Mouse (Mus musculus) forebrain, embryonic 13.5 days (tissue): ENCODE results near the gene Bcam. TPM values are rescaled to one million over a fixed set of nuclear protein-coding genes. Genes with fewer than 3 reads are reported as not detected.

Source experiments
- ATAC-seq: fragments of 200-750 bp; cut with Nextera tagmentation; 2 replicates; pipeline ENCODE4 v1.8.0; 2017
- H3K27ac ChIP-seq: fragments of 300-500 bp; sonication (generic); 2 replicates; pipeline ENCODE4 v1.5.1; 2015; ENCODE audit warnings: inconsistent platforms, mild to moderate bottlenecking, moderate library complexity
- H3K27me3 ChIP-seq: fragments of 300-500 bp; sonication (generic); 2 replicates; pipeline ENCODE4 v1.6.1; 2015; ENCODE audit warnings: mild to moderate bottlenecking, inconsistent platforms
- H3K36me3 ChIP-seq: fragments of 300-500 bp; sonication (generic); 2 replicates; pipeline ENCODE4 v1.6.1; 2015; ENCODE audit warnings: mild to moderate bottlenecking, inconsistent platforms; ENCODE audit not compliant: poor library complexity, severe bottlenecking
- H3K4me1 ChIP-seq: fragments of 300-500 bp; sonication (generic); 2 replicates; pipeline ENCODE4 v1.6.1; 2015; ENCODE audit warnings: inconsistent platforms
- H3K4me2 ChIP-seq: fragments of 300-500 bp; sonication (generic); 2 replicates; pipeline ENCODE4 v1.6.1; 2015; ENCODE audit warnings: inconsistent platforms, mild to moderate bottlenecking, moderate library complexity
- H3K4me3 ChIP-seq: fragments of 300-500 bp; sonication (generic); 2 replicates; pipeline ENCODE4 v1.5.1; 2015; ENCODE audit warnings: mild to moderate bottlenecking, inconsistent platforms
- H3K9ac ChIP-seq: fragments of 300-500 bp; sonication (generic); 2 replicates; pipeline ENCODE4 v1.6.1; 2015; ENCODE audit warnings: mild to moderate bottlenecking, inconsistent platforms
- H3K9me3 ChIP-seq: fragments of 300-500 bp; sonication (generic); replicated peaks from 2 replicates; pipeline ENCODE4 v1.6.1; 2016; ENCODE audit warnings: inconsistent platforms
- WGBS: fragments of 180-500 bp; shearing (Covaris S2); methylation state at CpG from one replicate; pipeline ENCODE4 v1.1.7; 2015; 5-methylcytosine and 5-hydroxymethylcytosine counted together
- polyA plus RNA-seq: library from polyadenylated mRNA; unstranded; fragments of >200 nt; fragmentation: Nextera tagmentation; extraction: Ambion mirVana; gene quantifications from 2 replicates; pipeline ENCODE4 v1.2.1, GENCODE M21; 2015

Gene Bcam
- polyA plus RNA-seq: 4.4 and 5.7 TPM in 2 replicates

GRCm38 (mm10) chr7:19770984-19771391 lies at the start of gene Bcam:
Gene Bcam, minus strand, starts transcription at chr7:19771016.
- 5% methylated on average over 9 of the region's 9 CpGs for WGBS
- H3K4me3 ChIP-seq: peak within 1 kb of the TSS; percentile 37
- peaks cover 44% of the 10 kb centered on the region for H3K27me3 ChIP-seq

DNA sequence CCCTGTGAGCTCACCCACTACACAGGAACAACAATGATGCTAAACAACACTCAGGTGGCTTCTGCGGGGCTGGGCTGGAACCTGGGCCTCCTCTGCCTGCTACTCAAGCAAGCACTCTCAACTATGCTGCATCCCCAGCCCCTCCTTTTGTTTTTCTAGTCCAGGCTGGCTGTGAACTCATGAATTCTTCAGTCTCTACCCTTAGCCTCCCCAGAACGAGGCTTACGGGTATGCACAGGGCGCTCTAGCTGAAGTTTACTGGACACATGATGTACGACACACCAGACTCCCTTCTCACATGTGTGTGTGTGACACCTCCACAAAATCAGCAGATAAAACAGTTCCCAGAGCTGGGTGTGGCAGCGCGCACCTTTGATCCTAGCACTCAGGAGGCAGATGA lies 48.1 kb upstream of the Bcam start:
- no peak overlapping the region for H3K4me2 ChIP-seq
- WGBS: 89% methylated on average over 7 of the region's 7 CpGs
- no peak for ATAC-seq
- H3K27ac ChIP-seq: no peak overlapping the region
- H3K9me3 ChIP-seq: 0 out of 2 replicates have a peak, but pooled peaks cover 4% of the 10 kb centered on the region
- no peak overlapping the region for H3K9ac ChIP-seq
- no peak overlapping the region for H3K4me3 ChIP-seq
- H3K36me3 ChIP-seq: no peaks in the 10 kb centered on the region
- peaks cover 32% of the 10 kb centered on the region for H3K4me1 ChIP-seq
- peaks cover 78% of the 10 kb centered on the region for H3K27me3 ChIP-seq

More at GRCm38 (mm10) chr7:19770984-19771391, at the start of gene Bcam:
- H3K4me2 ChIP-seq: peak within 1 kb of the TSS; percentile 70
- no peaks in the 10 kb centered on the region for H3K36me3 ChIP-seq
- ATAC-seq: peak; percentile 53; the same call in 1 of the 2 replicates
- peaks cover 17% of the 10 kb centered on the region for H3K4me1 ChIP-seq
- no peak within 1 kb of the TSS for H3K27ac ChIP-seq
- no peaks in the 10 kb centered on the region; the same call in 1 of the 2 replicates for H3K9me3 ChIP-seq
- peak within 1 kb of the TSS; percentile 64 for H3K9ac ChIP-seq

DNA sequence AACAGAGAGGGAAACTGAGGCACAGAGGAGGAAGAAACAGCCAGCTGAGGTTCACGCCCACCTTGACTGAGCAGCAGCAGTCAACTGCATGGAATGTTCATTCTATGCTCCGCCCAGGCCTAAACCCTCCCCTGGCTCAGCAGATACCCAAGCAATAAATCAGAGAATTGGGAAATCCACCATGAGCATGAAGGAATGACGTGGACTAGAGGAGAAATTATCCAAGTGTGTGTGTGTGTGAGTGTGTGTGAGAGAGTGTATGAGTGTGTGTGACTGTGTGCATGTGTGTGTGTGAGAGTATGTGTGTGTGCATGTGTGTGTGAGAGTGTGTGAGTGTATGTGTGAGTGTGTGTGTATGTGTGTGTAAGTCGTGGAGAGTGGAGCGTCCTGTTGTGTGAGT lies 47.6 kb upstream of the Bcam start:
- peaks cover 32% of the 10 kb centered on the region for H3K4me1 ChIP-seq
- no peak for ATAC-seq
- peaks cover 78% of the 10 kb centered on the region for H3K27me3 ChIP-seq
- no peak overlapping the region for H3K4me2 ChIP-seq
- no peaks in the 10 kb centered on the region for H3K36me3 ChIP-seq
- 0 out of 2 replicates have a peak, but pooled peaks cover 4% of the 10 kb centered on the region for H3K9me3 ChIP-seq
- no peak overlapping the region for H3K9ac ChIP-seq
- WGBS: 83% methylated on average over 5 of the region's 5 CpGs
- H3K4me3 ChIP-seq: no peak overlapping the region
- H3K27ac ChIP-seq: no peak overlapping the region

DNA sequence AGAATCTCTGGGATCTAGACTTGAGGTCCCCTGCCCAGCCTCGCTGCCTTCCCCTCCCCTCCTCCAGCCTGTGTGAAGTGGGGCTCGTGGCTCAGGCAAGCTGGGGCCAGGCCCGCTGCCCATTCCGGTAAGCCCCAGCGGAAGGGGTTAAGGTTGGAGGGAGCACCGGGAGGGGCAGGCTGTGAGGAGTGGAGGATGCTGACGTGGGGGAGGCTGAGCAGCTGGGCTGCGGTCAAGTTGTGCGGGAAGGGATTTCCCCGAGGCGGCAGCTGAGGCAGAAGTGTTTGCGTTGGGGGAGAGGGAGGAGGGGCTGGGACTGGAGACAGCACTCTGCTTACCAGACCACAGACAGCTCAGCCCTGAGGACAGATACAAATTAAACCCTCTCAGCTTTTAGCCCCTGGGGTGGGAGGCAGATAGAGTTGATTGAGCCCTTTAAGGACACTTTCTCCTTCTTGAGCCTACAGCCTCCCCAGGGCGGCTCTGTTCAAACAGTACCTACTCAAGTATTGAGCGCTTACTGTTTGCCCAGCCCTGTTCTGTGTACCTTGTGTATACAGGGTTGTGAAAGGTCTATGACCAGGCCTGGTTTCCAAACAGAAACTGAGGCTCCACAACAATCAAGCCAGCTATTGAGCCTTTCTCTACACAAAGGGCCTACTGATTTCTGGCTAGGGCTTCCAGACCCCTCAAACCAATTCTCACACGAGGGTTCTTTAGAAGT lies 46.7 kb upstream of the Bcam start:
- H3K36me3 ChIP-seq: no peaks in the 10 kb centered on the region
- H3K4me3 ChIP-seq: no peak overlapping the region
- peaks cover 29% of the 10 kb centered on the region for H3K4me1 ChIP-seq
- peak; percentile 26; the same call in 1 of the 2 replicates for ATAC-seq
- peak overlapping the region; percentile 42 for H3K4me2 ChIP-seq
- 0 out of 2 replicates have a peak, but pooled peaks cover 4% of the 10 kb centered on the region for H3K9me3 ChIP-seq
- 6% methylated on average over 15 of the region's 15 CpGs for WGBS
- no peak overlapping the region for H3K27ac ChIP-seq
- peaks cover 77% of the 10 kb centered on the region for H3K27me3 ChIP-seq
- peak overlapping the region; percentile 40 for H3K9ac ChIP-seq

GRCm38 (mm10) chr7:19816224-19816771 lies 45.5 kb upstream of the Bcam start:
- H3K27me3 ChIP-seq: peaks cover 77% of the 10 kb centered on the region
- peak overlapping the region; percentile 64 for H3K9ac ChIP-seq
- 1% methylated on average over 28 of the region's 28 CpGs for WGBS
- peak overlapping the region; percentile 40 for H3K4me3 ChIP-seq
- peaks cover 27% of the 10 kb centered on the region for H3K4me1 ChIP-seq
- H3K36me3 ChIP-seq: no peaks in the 10 kb centered on the region
- ATAC-seq: peak; percentile 61
- H3K27ac ChIP-seq: no peak overlapping the region
- 0 out of 2 replicates have a peak, but pooled peaks cover 4% of the 10 kb centered on the region for H3K9me3 ChIP-seq
- peak overlapping the region; percentile 70 for H3K4me2 ChIP-seq

DNA sequence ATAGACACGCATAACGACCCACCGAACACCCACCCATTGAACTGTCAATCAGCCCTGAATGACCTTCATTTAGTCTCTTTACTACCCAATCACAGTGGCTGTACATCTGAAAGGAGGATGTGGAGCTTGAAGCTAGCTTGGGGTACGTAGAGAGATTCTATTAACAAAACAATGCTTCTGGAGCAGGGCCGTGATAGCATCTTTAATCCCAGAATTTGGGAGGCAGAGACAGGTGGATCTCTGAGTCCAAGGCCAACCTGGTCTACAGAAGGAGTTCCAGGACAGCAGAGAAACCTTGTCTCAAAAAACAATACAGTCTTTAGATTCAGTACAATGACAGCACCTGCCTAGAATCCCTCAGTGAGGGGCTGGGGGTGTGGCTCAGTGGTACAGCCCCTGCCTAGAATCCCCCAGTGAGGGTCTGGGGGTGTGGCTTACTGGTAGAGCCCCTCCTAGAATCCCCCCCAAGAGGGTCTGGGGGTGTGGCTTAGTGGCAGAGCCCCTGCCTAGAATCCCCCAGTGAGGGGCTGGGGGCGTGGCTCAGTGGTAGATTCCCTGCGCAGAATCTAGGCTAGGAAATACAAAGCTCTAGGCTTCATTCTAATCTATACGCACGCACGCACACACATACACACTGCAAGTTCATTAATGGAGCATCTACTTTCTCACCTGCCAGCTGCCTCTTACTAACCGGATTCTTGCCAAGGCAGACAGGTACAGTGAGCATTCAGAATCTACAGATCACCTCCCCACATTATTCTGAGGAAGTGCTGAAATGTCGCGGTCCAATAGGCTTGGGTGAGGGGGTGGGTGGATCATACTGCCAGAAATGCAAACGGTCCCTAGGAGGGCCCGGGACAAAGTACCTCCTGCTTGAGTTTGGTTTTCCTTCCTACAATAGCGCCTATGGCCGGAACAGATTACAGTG lies 44.7 kb upstream of the Bcam start:
- H3K4me2 ChIP-seq: peak overlapping the region; percentile 70
- no peaks in the 10 kb centered on the region for H3K36me3 ChIP-seq
- peak overlapping the region; percentile 40 for H3K4me3 ChIP-seq
- peak; percentile 49 for ATAC-seq
- peak overlapping the region; percentile 64 for H3K9ac ChIP-seq
- peaks cover 77% of the 10 kb centered on the region for H3K27me3 ChIP-seq
- 0 out of 2 replicates have a peak, but pooled peaks cover 4% of the 10 kb centered on the region for H3K9me3 ChIP-seq
- 19% methylated on average over 17 of the region's 17 CpGs for WGBS
- no peak overlapping the region for H3K27ac ChIP-seq
- H3K4me1 ChIP-seq: peaks cover 34% of the 10 kb centered on the region

- Histone ChIP-seq H3K4me3 (no peak overlapping the region), H3K9me3 (0 out of 2 replicates have a peak, but pooled peaks cover 4% of the 10 kb centered on the region), H3K9ac (no peak overlapping the region), H3K4me2 (no peak overlapping the region), H3K36me3 (no peaks in the 10 kb centered on the region), H3K27ac (no peak overlapping the region), H3K4me1 (peaks cover 34% of the 10 kb centered on the region), H3K27me3 (peaks cover 84% of the 10 kb centered on the region)
- ATAC-seq: no peak
- WGBS: 87% methylated on average over 6 of the region's 6 CpGs
Observed at GRCm38 (mm10) chr7:19813579-19814122, 42.8 kb upstream of the Bcam start.

DNA sequence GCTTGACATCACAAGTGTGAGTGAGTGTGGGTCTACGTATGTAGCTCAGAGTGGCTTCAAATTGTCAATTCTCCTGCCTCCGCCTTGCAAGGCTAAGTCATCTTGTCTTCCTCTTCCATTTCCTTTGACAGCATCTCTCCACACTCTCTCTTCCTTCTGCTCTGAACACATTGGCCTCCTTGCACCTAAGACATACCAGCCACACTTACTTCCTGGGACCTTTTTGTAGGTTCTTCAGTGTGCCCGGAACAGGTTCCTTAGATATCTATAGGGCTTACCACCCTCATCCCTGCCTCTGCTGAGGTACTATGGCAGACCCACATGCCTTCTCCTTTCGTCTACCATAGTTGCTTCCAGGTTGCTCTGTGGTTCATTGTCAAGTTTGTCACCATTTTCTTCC lies 42.3 kb upstream of the Bcam start:
- WGBS: 82% methylated on average over 4 of the region's 4 CpGs
- Histone ChIP-seq H3K4me2 (no peak overlapping the region), H3K4me1 (peaks cover 34% of the 10 kb centered on the region), H3K4me3 (no peak overlapping the region), H3K9me3 (0 out of 2 replicates have a peak, but pooled peaks cover 4% of the 10 kb centered on the region), H3K27me3 (peaks cover 84% of the 10 kb centered on the region), H3K27ac (no peak overlapping the region), H3K36me3 (no peaks in the 10 kb centered on the region), H3K9ac (no peak overlapping the region)
- ATAC-seq: no peak

GRCm38 (mm10) chr7:19811114-19811513 lies 40.3 kb upstream of the Bcam start:
- Histone ChIP-seq H3K9ac (no peak overlapping the region), H3K36me3 (no peaks in the 10 kb centered on the region), H3K9me3 (0 out of 2 replicates have a peak, but pooled peaks cover 4% of the 10 kb centered on the region), H3K27me3 (peaks cover 68% of the 10 kb centered on the region), H3K4me3 (peak overlapping the region; percentile 21), H3K4me2 (peak overlapping the region; percentile 50), H3K4me1 (peaks cover 15% of the 10 kb centered on the region), H3K27ac (no peak overlapping the region)
- WGBS: 2% methylated on average over 22 of the region's 22 CpGs
- peak; percentile 34; the same call in 1 of the 2 replicates for ATAC-seq

GRCm38 (mm10) chr7:19809369-19809768 lies 38.6 kb upstream of the Bcam start:
- no peaks in the 10 kb centered on the region for H3K9me3 ChIP-seq
- H3K27ac ChIP-seq: no peak overlapping the region
- WGBS: 4% methylated on average over 27 of the region's 27 CpGs

GRCm38 (mm10) chr7:19806356-19806969 lies 35.6 kb upstream of the Bcam start:
- WGBS: 85% methylated on average over 8 of the region's 8 CpGs
- Histone ChIP-seq H3K4me2 (no peak overlapping the region), H3K4me1 (peaks cover 8% of the 10 kb centered on the region), H3K4me3 (no peak overlapping the region), H3K27ac (no peak overlapping the region), H3K27me3 (peaks cover 46% of the 10 kb centered on the region), H3K36me3 (no peaks in the 10 kb centered on the region), H3K9me3 (no peaks in the 10 kb centered on the region), H3K9ac (no peak overlapping the region)
- no peak for ATAC-seq

More at GRCm38 (mm10) chr7:19809369-19809768, 38.6 kb upstream of the Bcam start:
- 0 out of 2 replicates have a peak, but pooled peaks have one; percentile 19 for ATAC-seq
- Histone ChIP-seq H3K4me3 (peak overlapping the region; percentile 13), H3K27me3 (peaks cover 68% of the 10 kb centered on the region), H3K9ac (peak overlapping the region; percentile 40; the same call in 1 of the 2 replicates), H3K4me1 (peaks cover 9% of the 10 kb centered on the region), H3K4me2 (peak overlapping the region; percentile 43), H3K36me3 (no peaks in the 10 kb centered on the region)
